Mouse (Mus musculus) thymus, postnatal 36 days (tissue): ENCODE measurements around the gene Panx2.

ENCODE experiments used
- DNase-seq, 2 experiments: peaks; one replicate each; pipeline ENCODE4 v3.0.0; 2022; ENCODE audit warnings: mixed read lengths in 2 of 2

Panx2 gene

DNA sequence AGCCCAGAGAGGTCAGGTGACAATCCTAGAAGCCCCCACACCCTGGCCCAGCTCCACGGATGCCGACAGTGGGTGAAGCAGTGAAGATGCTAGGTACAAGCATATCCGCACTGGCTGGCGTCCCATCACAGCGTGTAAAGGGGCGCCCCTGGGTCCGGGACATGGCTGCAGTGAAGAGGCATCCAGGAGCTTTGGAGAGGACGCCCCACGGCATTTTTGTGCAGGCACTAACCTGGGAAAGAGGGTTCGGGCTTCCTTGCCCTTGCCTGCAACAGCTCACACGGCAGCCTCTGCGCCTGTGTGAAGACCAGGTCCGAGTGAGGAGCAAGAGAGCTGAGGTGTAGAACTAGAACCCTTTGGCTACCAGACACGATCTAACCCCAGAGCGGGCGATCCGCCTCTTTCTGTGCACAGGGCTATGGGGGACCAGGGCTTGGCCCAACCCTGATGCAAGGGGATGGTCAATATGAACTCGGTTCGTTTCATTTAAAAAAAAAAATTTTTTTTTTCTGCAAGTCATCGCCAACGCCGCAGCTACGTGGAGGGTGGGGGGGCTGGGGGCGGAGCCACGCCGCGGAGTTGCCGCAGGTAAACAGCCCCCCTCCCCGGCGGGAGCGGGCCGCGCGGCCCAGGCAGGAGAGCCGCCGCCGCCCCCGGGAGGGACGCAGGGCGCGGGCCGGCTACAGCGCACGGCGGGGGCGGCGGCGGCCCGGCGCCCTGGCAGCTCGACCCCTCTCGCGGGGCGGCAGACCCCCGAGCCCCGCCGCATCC is at the start of gene Panx2:
Gene Panx2, plus strand, starts transcription at position 574 of the 771 bp plus-strand sequence.
- no peak for DNase-seq

DNA sequence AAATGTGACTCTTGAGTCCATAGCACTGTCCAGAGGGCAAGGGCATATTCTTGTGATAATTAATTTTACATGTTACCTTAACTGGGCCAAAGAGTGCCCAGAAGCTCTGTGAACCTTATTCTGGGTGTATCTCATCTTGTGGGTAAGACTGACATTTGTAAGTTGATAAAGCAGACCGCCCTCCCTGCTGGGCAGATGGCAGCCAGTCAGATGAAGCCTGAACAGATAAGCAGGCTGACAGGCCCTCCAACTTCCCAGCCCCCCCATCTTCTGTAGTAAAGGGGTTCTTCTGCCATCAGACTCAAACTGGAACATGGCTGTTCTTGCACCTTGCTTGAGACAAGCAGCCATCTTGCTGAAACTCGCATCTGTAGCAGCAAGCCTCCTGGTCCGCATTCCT is 42.8 kb upstream of the Panx2 start:
- DNase-seq = no peak

GRCm38 (mm10) chr15:89020085-89020484 is 39.4 kb upstream of the Panx2 start:
- no peak for DNase-seq

GRCm38 (mm10) chr15:89020492-89020891 is 39.0 kb upstream of the Panx2 start:
- no peak for DNase-seq

DNA sequence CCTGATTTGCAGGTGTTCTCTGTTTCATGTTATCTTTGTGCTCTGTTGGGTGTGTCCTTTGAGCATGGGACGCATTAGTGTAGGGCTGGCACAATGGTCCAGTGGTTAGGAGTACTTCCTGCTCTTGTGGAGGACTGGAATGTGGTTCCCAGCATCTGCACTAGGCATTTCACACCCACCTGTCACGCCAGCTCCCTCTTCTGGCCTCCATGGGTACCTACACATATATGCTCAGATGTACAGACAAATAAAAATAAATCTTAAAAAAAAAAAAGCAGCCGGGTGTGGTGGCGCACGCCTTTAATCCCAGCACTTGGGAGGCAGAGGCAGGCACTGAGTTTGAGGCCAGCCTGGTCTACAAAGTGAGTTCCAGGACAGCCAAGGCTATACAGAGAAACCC is 15.2 kb upstream of the Panx2 start:
- no peak for DNase-seq

DNA sequence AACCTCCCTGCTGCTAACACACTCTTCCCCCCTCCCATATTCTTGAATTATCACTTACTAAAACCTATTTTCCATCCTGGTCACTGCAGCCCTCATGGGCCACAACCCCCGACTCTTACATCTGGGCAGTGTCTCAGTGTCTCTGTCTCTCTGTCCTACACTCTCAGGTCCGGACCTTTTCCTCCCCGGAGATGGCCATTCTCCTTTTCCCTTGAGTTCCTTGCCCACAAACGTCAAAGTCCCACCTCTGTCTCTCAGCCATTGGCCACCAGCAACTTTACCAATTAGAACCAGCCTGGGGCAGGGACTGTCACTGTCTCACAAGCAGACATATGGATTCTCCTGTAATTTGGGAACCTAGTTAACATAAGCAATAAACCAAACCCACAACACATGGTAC is 13.2 kb upstream of the Panx2 start:
- no peak for DNase-seq

DNA sequence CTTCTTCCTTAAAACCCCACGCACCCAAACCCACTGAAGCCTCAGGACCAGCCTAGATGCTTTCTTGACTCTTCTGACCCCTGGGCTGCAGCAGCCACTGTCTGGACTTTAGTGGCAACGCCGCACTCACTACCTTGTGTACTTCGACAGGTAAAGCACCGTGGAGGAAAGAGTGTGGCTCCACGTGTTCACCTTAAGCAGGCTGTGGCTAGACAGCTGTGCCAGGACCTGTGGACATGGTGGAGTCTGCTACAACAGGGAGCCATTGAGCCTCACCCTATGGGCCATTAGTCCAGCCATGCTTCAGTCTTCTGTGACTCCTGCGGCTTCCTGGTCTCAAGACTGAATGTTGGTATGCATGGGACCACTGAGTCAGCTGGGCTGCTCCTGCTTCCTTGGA is 4.9 kb upstream of the Panx2 start:
- no peak for DNase-seq

GRCm38 (mm10) chr15:89058736-89059135 is 798 bp upstream of the Panx2 start:
- DNase-seq = no peak

- DNase-seq = no peak
Observed at GRCm38 (mm10) chr15:89060032-89060681, 623 bp downstream of the Panx2 start.

- no peak for DNase-seq
Observed at GRCm38 (mm10) chr15:89060811-89061460, 1.4 kb downstream of the Panx2 start.

- DNase-seq = no peak
Observed at GRCm38 (mm10) chr15:89061761-89062517, 2.4 kb downstream of the Panx2 start.

- DNase-seq = no peak
Observed at GRCm38 (mm10) chr15:89062518-89062910, 3.0 kb downstream of the Panx2 start.

DNA sequence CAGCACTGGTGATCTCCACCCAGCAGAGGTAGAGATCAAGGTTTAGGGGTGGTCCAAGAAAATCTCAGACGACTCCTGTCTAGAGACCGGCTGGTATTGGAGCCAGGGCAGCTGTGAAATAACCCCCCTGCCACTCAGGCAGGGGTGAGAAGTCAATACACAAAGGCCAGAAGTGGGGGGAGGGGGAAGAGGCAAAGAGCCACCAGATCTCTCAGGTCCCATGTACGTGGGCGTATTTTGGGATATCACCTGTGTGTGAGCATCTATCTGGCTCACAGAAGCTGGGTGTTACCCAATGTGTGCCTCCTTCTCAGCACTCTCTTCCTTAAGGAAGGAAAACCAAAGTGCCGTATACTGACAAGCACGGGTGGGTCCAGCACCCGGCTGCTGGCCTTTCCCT is 3.5 kb downstream of the Panx2 start:
- DNase-seq = no peak

- no peak for DNase-seq
Observed at GRCm38 (mm10) chr15:89063536-89063935, 4.0 kb downstream of the Panx2 start.

GRCm38 (mm10) chr15:89064891-89065290 is 5.4 kb downstream of the Panx2 start:
- DNase-seq = no peak

GRCm38 (mm10) chr15:89067609-89068008 is 8.1 kb downstream of the Panx2 start:
- no peak for DNase-seq

GRCm38 (mm10) chr15:89068226-89068625 is 8.7 kb downstream of the Panx2 start:
- DNase-seq = no peak

GRCm38 (mm10) chr15:89069336-89069840 is 9.9 kb downstream of the Panx2 start:
- DNase-seq = no peak

GRCm38 (mm10) chr15:89070606-89071005 is 11.1 kb downstream of the Panx2 start:
- no peak for DNase-seq

- DNase-seq = no peak
Observed at GRCm38 (mm10) chr15:89073993-89074603, 14.6 kb downstream of the Panx2 start.

- no peak for DNase-seq
Observed at GRCm38 (mm10) chr15:89074613-89075477, 15.3 kb downstream of the Panx2 start, which contains the start of gene Trabd. Gene Trabd, plus strand, starts transcription at chr15:89075124.
